Mouse (Mus musculus) kidney, adult 2 months (tissue): ENCODE measurements around the gene Gm42669. TPM values are rescaled to one million over a fixed set of nuclear protein-coding genes. Genes with fewer than 3 reads are reported as not detected.

Experiments used
- DNase-seq: peaks from one replicate; pipeline ENCODE4 v3.0.0; 2021
- H3K27ac ChIP-seq: fragments of 200-500 bp; 2 replicates; pipeline ENCODE4 v1.5.1; 2012; ENCODE audit warnings: low read depth, low read length, control low read depth, inconsistent platforms; ENCODE audit not compliant: insufficient read depth
- H3K27me3 ChIP-seq: fragments of 200-500 bp; replicated peaks from 2 replicates; pipeline ENCODE4 v1.6.1; 2012; ENCODE audit warnings: mild to moderate bottlenecking, moderate library complexity, low read length, inconsistent platforms; ENCODE audit not compliant: control insufficient read depth, insufficient read depth
- H3K36me3 ChIP-seq: fragments of 200-500 bp; 2 replicates; pipeline ENCODE4 v1.6.1; 2012; ENCODE audit warnings: mild to moderate bottlenecking, moderate library complexity, low read length, inconsistent platforms; ENCODE audit not compliant: control insufficient read depth, insufficient read depth
- H3K4me1 ChIP-seq: fragments of 200-500 bp; 2 replicates; pipeline ENCODE4 v1.6.1; 2011; ENCODE audit warnings: low read length; ENCODE audit not compliant: control insufficient read depth, insufficient read depth
- H3K4me3 ChIP-seq: fragments of 200-500 bp; 2 replicates; pipeline ENCODE4 v1.5.1; 2011; ENCODE audit warnings: mild to moderate bottlenecking, low read depth, low read length, control low read depth; ENCODE audit not compliant: insufficient read depth
- CTCF ChIP-seq: fragments of 200-500 bp; conservative IDR thresholded peaks from 2 replicates; pipeline ENCODE4 v1.5.1; 2011; ENCODE audit warnings: low read depth, mild to moderate bottlenecking, control low read depth, low read length, moderate library complexity, mixed read lengths; ENCODE audit not compliant: insufficient read depth, insufficient read length
- POLR2A ChIP-seq: fragments of 200-500 bp; IDR thresholded peaks from one replicate; pipeline ENCODE4 v1.6.1; 2011; ENCODE audit warnings: low read depth, low read length, control low read depth
- WGBS: fragments of 180-500 bp; shearing (Covaris S2); methylation state at CpG from one replicate; pipeline ENCODE4 v1.1.7; 2018; 5-methylcytosine and 5-hydroxymethylcytosine counted together
- polyA plus RNA-seq: library from polyadenylated mRNA; depleted of rRNA; stranded (reverse); fragments of >200 nt; gene quantifications from 2 replicates; pipeline ENCODE4 v1.2.3, GENCODE M21; 2012; rRNA removed

The Gm42669 gene
- not detected in 2 replicates for polyA plus RNA-seq

DNA sequence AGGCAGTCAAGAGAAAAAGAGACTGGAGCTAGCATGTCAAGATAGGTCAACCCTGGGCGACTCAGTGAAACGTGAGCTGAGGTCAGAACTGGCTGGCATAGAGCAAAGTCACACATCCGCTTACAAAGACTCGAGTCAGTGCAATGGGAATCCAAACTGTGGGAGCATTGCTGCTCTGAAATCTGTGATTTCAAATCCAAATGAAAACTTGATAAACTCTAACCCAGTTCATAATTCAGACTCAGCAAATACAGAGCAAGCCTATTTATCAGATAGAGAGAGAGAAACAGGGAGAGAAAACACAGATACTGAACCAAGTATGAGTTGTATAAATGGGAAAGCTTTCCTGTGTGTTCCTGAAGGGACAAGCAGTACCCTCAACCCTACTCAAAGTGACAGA, at the start of gene Gm42669:
Gene Gm42669 (plus strand): TSS at position 301 of the 400 bp plus-strand sequence.
- H3K4me3 ChIP-seq = no peak within 1 kb of the TSS
- H3K27ac ChIP-seq = no peak within 1 kb of the TSS
- no peak for TF ChIP-seq CTCF
- TF ChIP-seq POLR2A = no peak
- DNase-seq = no peak
- no peaks in the 10 kb centered on the region for H3K4me1 ChIP-seq
- no peaks in the 10 kb centered on the region for H3K27me3 ChIP-seq
- peaks cover 2% of the 10 kb centered on the region for H3K36me3 ChIP-seq
- 72% methylated on average over 4 of the region's 4 CpGs for WGBS

DNA sequence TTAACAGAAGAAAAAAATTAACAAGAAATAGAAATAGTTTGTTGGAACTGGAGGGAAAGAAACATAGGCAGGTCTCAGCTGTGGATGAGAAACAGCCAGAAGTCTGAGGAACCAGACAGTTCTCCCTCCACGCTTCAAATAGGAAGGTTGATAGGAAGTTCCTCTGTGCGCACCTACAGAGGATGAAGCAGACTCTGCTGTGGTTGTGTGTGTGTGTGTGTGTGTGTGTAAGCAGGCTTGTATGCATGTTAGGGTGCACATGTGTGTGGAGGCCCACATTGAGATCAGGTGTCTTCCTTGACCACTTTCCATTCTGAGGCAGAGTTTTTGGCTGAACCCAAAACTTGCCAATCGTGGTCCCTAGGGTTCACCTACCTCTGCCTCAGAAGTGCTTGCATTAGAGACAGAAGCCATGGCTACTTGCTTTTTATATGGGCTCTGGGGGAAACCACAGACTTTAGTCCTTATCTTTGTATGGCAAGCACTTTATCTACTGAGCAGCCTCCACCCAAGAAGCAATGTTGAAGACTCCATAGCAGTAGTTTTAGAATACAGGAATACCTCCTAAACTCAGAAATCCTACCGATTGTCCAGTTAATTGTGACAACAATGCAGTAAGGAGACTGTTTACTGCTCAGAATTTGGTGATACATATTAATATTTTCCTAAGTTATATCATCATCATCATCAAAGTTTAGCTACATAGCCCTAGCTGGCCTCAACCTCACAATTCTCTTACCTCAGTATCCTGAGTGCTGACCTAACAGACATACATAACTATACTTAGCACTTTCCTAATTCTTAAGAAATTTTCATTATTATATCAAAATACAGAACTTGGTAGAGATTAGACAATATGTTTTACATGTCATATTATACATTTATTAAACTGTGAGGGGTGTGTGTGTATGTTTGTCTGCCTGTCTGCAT, 45.0 kb upstream of the Gm42669 start:
- no peaks in the 10 kb centered on the region for H3K27me3 ChIP-seq
- DNase-seq = no peak
- no peak for TF ChIP-seq POLR2A
- no peak overlapping the region for H3K4me3 ChIP-seq
- no peaks in the 10 kb centered on the region for H3K36me3 ChIP-seq
- H3K27ac ChIP-seq = no peak overlapping the region
- no peaks in the 10 kb centered on the region for H3K4me1 ChIP-seq
- WGBS = 92% methylated on average over 4 of the region's 4 CpGs

DNA sequence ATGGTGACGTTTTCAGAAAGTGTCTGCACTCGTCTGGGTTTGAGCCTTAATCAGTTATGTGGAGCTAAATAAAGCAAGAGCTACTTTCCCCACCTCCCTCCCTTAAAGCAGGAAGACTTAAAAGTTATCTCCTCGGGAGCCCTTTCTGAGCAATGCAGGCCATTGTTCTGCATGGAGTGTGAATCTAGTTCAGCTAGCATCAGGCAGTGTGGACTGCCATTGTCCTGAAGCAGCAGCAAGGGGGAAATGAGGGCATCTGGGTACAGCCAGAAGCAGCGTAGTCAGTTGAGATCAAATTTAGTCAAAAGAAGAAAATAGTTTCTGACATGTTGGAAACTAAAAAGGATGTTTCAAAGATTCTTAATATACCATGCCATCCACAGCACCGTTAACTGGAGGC, 40.9 kb upstream of the Gm42669 start:
- TF ChIP-seq CTCF = no peak
- TF ChIP-seq POLR2A = no peak
- H3K4me1 ChIP-seq = no peaks in the 10 kb centered on the region
- WGBS = 75% methylated on average over 5 of the region's 5 CpGs

DNA sequence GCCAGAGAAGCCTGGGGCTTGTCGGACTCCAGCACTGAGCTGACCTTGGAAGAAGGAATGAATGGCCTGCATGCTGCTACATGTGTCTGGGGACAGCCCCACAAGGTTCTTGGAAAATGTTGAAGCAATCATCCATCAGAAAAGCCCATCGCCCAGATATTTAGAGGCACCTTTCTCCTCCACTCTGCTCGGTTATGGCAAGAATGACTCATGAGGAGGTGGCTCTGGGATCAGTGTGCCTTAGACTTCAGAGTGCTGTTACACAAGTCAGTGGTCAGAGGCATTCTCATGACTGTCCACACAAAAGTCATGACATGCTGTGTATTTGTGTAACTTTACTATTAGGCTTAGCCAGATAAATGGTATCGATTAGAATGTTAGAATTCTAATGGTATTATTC, 40.3 kb upstream of the Gm42669 start:
- Histone ChIP-seq H3K36me3 (no peaks in the 10 kb centered on the region), H3K4me3 (no peak overlapping the region), H3K27ac (no peak overlapping the region), H3K27me3 (no peaks in the 10 kb centered on the region), H3K4me1 (no peaks in the 10 kb centered on the region)
- DNase-seq = no peak
- WGBS = 90% methylated on average over 4 of the region's 4 CpGs
- no peak for TF ChIP-seq CTCF
- no peak for TF ChIP-seq POLR2A

More for the DNA sequence above, 40.9 kb upstream of the Gm42669 start:
- H3K4me3 ChIP-seq = no peak overlapping the region
- no peaks in the 10 kb centered on the region for H3K27me3 ChIP-seq
- H3K36me3 ChIP-seq = no peaks in the 10 kb centered on the region
- DNase-seq = no peak
- no peak overlapping the region for H3K27ac ChIP-seq

DNA sequence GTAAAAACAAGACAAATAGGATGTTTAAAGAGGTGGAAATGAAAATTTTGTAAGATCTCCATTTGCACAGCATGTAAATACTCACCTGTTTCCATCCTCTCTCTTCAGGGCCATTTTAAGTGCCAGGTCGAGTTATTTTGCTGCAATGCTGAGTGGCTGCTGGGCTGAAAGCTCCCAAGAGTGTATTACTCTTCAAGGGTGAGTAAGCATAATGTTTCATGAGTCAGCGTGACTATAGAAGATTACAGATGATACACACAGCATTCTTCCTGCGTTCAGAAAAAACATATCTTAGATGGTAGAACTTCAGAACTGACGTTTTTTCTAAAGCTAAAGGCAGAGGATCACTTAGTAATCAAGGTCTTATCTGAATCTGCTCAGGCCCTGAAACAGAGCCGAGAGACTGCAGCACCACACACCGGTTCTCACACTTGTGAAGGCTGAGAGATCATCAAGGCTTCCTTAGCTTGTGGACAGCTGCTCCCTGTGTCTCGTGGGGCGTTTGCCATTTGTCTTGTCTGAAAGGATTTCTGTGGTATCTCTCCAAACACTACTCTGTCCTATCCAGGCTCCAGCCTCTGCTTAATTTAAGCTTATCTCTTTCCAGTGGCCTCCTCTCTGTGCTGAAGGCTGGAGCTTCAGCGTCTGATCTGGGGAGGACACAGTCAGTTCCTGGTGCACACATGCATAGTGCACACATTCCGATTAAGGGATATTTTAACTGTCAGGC, 36.7 kb upstream of the Gm42669 start:
- no peak overlapping the region for H3K4me3 ChIP-seq
- no peaks in the 10 kb centered on the region; the same call in 1 of the 2 replicates for H3K36me3 ChIP-seq
- H3K27ac ChIP-seq = no peak overlapping the region
- H3K4me1 ChIP-seq = no peaks in the 10 kb centered on the region
- no peak for DNase-seq
- TF ChIP-seq CTCF (no peak), POLR2A (no peak)
- WGBS = 78% methylated on average over 10 of the region's 10 CpGs
- H3K27me3 ChIP-seq = no peaks in the 10 kb centered on the region

DNA sequence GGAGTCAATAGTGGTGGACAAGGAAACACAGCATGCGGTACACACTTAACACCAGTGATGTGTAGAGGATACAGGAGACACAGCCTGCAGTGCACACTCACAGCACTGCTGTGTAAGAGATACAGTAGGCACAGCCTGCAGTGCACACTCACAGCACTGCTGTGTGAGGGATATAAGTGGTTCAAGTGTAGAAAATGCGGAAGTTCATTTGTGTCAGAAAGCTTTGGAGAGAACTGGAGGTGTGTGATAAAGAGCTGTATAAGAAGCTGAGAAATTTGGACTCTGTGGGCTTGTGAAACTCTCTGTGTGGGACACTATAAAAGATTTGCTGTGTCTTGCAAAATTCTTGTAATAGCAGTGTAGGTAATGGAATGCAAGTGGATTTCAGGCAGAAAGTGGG, 27.2 kb upstream of the Gm42669 start:
- no peak overlapping the region for H3K4me3 ChIP-seq
- H3K4me1 ChIP-seq = no peaks in the 10 kb centered on the region
- DNase-seq = no peak
- no peak overlapping the region for H3K27ac ChIP-seq
- H3K36me3 ChIP-seq = no peaks in the 10 kb centered on the region
- WGBS = 95% methylated on average over 2 of the region's 2 CpGs
- no peaks in the 10 kb centered on the region for H3K27me3 ChIP-seq
- TF ChIP-seq CTCF = no peak
- TF ChIP-seq POLR2A = no peak

DNA sequence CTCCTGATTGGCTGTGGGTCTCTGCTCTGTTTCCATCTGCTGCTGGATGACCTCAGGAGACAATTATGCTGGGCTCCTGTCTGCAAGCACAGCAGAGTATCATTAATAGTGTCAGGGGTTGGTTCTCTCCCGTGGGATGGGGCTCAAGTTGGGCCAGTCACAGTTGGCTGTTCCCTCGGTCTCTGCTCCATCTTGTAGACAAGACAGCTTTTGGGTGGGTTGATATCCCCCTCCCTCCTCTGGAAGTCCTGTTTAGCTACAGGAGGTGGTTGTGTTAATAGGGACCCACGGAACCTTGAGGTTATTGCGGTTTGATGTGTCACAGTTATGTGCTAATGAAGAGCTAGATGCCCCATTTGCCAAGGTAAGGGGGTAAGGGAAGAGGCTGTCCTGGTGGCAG, 18.4 kb upstream of the Gm42669 start:
- 69% methylated on average over 4 of the region's 4 CpGs for WGBS
- no peaks in the 10 kb centered on the region for H3K27me3 ChIP-seq
- H3K4me3 ChIP-seq = no peak overlapping the region
- no peak for DNase-seq
- TF ChIP-seq CTCF (no peak), POLR2A (no peak)
- H3K27ac ChIP-seq = no peak overlapping the region
- no peaks in the 10 kb centered on the region for H3K36me3 ChIP-seq
- no peaks in the 10 kb centered on the region for H3K4me1 ChIP-seq
